Mouse (Mus musculus): ENCODE results near the gene Adam8.

The Adam8 gene

DNA sequence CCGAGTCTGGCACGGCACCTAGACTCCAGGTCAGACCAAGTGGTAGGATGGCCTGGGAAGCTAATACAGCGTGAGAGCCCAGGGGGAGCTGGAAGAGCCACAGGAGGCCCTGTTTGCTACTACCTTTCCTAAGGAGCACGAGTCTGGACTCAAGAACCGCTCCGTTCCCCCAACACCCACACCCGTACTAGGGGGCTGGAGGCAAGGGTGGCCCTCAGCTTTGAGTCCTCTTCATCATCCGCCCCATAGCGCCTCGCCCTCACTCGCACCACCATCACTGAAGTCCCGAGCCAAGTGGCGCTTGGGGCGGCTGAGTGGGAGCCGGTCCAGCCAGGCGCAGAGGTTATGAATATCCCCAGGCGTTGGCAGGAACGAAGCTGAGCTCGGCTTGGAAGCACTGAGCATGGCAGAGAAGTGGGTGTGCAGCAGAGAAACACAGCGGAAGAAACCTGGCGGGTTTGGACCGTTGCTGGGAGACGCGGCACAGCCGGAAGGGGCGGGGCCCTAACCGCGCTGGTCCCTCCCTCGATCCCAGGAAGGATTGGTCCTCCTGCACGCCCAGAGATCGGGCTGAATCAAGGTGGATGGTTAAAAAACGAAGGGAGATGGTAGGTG lies 14.0 kb downstream of the Adam8 start, which contains the start of gene 6430531B16Rik:
Gene 6430531B16Rik (minus strand): TSS at position 478 of the 615 bp plus-strand sequence.
- peak; percentile 83 to 91 for DNase-seq

DNA sequence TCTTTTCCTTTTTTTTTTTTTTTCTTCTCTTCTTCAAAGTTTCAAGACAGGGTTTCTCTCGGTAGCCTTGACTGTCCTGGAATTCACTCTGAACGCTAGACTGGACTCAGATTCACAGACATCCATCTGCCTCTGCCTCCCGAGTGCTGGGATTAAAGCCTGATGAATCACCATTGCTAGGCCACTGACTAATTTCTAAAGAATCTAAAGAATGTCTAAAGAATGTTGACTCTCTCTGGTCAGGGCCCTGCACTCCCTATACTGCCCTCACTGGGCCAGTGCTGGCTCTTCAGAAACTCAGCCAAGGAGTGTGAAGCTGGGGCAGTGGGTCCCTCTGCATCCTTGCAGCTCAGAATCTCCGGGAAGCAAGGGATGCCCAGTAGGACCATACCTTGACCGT lies 16.9 kb downstream of the Adam8 start:
- no peak for DNase-seq

DNA sequence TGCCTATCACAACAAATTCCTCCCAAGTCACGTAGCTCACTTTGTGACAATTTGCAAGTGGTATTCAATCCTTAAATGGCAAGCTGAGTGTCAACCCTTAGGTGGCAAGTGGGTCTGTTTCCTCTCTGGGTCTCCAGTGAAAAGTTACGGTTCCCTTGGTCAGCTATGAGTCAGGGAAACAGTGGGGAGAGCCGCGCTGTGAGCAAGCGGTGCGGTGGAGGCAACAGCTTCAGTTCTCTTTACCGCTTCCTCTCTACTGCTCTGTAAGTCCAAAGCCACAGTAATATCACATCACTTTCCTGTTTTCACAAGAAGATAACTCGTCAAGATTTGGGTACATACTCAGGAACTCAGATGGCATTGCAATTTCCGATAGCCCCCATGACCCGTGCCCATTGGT lies 18.1 kb downstream of the Adam8 start:
- no peak for DNase-seq

DNA sequence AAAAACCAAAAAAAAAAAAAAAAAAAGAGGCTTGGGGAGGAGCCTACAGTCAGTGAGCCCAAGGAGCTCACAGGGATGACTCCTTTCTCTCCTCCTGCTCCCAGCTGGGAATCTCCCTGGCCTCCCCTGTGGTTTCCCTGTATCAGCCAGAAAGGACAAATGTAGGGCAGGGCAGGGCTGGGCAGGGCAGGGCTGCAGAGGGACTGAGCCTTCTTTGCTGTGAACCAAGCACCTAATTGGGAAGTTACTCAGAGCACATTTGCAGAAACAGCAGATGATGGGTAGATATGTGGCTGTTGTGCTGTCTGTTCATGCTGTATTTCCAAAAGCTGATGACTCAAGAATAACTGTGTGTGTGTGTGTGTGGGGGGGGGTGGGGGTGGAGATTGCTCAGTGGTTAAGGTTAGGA lies 19.4 kb downstream of the Adam8 start:
- DNase-seq = no peak

DNA sequence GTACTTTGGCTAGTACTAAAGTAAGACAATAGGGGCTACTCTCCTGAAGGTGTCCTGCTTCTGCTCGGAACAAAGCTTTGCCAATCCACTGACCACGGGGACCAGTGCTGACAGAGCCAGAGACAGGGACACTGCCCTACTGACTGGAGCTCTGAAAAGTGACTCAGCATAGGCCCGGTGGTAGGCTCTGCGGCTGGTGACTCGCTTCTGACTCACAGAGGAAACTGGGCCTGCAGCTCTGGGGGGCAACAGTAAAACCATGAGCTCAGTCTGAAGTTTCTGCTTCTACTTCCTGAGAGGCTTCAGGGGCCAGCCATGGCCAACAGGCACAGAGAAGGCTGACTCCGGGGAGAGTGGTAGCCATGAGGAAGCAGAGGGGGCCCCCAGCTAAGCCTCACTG lies 20.9 kb downstream of the Adam8 start:
- DNase-seq = no peak

DNA sequence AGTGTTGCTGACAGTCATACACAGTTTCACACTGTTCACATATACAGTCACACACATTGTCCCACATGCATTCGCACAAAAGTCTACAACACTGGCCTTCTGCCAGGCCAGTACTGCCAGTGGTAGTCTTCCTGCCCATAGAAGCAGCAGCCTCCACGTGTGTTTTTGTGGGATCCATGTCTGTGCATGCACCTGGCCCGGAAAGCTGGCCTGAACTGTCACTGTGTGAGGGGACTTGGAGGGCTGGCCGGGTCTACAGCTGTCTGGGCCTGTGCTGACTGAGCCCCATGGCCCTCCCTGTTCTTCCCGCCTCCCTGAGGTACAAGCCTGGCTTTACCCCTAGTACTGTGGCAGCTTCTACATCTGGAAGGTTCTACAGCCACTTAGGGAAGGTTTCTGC lies 21.4 kb downstream of the Adam8 start:
- no peak for DNase-seq

DNA sequence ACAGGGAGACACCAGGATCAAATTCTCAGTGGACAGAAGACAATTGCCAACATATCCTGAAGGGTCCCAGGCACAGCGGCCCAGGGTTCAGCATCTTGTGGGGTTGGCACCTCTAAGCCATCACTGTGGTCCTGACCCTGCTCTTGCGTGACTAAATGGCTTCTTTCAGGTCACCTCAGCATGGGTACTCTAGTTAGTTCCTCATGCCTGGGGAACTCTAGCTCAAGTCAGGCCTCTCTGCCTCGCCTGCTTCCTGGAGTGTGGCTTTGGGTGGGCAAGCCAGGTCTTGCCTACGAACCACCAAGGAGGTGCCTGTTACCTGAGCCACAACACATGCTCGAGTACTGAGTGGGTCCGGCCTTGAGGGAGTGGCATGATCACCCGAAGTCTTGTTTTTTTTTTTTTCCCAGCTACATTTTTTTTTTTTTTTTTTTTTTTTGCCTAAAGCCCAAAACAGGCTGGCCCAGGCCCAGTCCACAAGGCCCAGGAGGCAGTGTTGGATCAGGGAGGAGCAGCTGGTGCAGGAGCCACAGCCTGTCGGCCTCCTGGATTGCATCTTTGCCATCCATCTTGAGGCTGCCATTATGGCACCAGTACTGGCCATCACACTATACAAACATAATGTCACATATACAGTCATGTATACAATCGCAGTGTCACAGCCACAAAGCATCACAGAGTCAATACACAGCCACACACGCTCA lies 22.0 kb downstream of the Adam8 start:
- no peak for DNase-seq

DNA sequence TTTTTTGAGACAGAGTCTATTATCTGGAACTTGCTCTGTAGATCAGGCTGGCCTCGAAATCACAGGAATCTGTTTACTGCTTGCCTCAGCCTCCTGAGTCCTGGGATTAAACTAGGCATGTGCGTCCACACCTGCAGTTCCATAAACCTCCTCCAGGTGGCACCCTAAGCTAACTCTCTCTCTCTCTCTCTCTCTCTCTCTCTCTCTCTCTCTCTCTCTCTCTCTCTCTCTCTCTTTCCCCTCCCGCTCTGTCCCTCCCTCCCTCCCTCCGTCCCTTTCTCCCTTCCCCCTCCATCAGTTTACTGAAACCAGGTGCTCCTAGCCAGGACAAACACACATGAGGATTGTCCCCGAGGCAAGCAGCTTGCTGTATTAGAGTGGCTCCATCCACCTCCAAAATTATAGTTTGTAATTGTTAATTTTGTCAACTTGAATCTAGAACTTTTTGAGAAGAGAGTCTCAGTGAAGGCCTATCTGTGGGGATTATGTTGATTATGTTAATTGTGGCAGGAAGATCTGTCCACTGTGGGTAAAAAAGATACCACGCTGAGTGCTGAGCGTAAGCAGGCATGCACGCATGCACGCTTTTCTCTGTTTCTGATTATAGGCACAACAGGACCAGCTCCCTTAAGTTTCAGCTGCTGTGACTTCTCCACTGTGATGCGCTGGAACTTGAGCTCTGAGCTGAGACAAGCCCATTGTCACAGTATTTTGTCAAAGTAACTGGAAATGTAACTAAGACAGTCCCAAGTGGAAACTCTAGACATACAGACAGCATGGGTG lies 22.8 kb downstream of the Adam8 start:
- DNase-seq = peak; percentile 86 to 93

DNA sequence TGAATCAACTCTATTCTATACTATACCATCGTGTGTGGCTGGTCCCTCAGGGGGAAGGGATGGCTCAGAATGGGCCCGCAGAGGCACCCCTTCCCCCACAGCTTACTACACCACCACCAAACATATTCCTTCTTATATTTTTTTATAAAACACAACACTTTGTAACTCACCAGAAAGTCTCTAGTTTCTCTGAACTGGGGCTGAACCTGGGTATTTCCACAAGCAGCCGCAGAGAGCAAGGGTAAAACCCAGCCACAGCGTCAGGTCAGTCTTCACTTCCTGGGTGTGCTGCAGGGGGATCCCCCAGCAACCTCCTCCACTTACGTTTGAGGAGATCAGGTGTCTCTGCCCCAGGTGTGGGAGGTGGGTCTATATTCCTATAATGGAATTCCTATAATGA lies 23.9 kb downstream of the Adam8 start:
- DNase-seq = no peak

DNA sequence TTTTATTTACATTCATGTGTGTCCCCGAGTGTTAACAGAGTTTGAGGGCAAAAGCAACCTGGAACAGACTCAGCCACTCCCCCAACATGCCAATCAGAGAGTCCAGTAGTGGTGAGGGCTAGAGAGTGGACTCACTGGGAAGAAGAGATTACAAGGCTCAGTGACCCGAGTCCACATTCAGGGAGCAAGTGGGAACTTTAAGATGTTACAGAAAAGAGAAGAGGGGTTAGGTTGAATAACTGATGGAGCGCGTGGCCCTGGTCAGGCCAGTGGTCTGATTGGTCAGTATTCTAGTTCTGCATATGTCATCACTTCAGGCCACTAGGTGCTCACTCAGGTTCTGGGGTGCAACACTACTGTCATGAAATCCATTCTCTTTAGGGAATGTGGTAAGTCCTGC lies 25.2 kb downstream of the Adam8 start:
- no peak for DNase-seq

DNA sequence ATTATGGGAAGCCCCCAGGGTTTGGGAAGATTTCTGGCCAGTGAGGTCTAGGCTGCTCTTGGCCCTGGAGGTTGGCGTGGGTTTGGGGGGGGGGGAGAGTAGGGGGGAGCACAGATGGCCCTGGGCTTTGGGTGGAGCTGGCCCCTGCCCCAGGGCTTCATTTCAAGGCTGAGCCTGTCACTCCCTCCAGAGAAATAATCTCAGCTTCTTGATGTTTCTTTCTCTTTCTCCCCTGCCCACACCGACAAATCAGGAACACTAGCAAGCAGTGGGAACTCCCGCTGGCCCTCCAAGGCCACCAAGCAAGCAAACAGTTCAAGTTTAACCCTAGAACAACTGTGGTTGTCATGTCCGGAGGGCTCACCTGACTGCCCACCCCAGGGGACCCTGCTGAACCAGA lies 28.5 kb downstream of the Adam8 start:
- DNase-seq = no peak

DNA sequence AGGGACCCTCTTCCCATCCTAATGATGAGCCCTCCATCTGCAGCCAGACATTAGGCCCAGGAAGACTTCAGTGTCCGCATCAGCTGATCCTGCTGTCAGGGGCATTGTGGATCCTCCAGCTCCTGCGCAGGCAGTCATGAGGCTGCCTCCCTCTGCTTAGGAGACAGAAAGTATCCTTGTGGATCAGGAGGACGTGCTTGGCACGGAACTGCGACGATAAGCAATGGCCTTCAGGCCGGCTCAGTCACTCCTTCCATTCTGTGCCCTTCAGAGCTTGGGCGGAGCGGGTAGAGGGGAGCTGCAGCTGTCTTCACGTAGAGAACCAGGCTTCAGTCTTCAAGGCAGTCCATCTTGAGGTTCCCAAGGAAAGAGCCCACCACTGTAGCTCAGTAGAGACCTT lies 31.2 kb downstream of the Adam8 start:
- DNase-seq = no peak

DNA sequence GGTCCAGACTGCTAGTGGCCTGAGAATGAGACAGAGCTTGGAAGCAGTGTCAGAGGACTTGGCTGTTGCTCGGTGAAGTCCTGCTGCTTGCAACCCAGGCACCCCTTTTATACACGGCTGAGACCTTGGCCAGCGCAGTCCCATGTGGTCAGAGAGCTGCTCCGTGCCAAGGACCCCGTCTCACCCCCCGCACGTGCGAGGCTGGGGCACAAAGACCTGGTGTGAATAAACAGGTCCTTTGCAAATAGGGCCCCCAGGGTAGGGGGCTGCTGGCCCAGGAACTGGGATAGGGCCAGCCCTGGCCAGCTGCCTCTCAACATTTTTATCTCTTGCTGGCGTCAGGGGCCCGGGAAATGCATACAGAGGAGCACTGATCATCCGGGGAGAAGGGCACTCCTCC lies 34.4 kb downstream of the Adam8 start:
- no peak for DNase-seq

DNA sequence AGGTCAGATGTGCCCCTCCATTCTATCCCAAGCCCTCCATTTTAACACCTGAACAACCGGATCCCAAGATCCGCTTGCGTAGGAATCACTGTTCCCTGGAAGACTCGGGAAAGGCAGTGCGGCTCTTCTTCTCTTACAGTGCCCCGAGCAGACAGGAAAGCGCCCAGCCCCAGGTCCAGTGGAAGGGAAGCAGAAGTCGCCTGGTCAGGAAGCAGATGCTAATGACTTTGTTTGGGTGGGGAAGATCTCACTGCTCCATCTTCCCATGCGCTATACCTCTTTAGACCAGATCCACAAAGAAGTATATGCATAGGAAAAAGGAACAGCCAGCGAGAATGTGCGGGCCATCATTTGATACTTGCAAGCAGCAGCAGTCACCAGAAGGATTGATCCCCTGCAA lies 34.9 kb downstream of the Adam8 start:
- no peak for DNase-seq

DNA sequence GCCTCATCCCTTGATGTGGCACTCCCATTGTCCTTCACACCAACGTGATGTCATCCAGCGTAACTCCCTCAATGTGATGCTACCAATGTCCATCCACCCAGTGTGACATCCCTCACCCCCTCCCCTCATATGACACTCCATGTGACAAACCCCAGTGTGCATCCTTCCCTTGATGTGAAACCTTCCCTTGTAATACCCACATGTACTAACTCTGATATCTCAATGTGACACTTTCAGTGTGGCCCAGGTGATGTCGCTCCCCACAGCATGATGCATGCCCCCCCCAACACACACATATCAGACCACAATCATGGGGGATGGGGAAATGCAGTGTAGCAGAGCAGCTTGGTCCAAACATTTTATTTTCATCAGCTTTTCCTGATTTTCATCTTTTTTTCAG lies 35.7 kb downstream of the Adam8 start:
- no peak for DNase-seq

DNA sequence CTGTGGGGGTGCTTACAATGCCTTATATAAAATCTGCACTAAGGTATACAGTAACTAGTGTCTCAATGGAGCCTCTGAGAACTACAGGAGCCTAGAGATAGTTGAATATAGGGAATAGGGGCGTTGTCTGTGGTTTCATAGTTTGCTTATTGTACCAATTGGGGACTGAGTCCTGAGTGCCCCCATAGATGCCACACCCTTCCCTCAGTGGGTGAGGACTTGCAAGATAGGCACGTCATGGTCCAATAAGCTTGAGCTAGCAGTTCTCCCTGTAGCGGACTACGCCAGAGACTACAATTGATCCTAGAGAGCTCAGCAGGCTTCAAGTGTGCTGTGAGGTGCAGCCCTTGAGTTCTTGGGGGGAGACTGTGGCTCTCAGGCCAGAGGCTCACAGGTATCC lies 36.9 kb downstream of the Adam8 start:
- DNase-seq = no peak

DNA sequence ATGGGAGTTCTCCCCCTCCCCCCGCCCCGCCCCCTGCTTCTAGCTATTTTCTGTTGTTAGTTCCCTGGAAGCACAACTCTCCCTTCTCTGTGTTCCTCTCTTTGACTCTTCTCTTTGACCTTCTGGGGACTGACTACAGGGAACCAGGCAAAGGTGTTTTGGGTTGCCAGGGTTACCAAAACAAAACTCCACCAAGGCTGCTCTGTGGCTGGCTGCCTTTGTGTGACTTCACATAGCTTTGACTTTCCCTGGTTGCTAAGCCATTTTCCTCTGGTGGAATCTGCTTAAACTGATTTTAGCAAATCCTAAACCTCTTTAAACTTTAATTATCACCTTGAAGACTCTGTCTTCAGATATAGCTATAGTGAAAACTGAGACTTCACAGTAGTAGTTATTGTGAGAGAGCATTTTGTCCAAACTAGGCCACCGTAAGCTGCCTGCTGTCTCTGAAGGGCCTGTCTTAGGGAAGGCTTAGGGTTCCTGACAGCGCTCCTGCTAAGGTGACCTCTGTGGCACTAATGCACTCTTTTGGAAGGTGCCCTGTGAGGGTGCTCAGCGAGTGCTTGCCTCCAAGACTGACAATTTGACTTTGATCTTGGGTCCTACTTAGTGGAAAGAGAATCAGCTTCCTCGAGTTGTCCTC lies 40.2 kb downstream of the Adam8 start:
- DNase-seq = no peak

DNA sequence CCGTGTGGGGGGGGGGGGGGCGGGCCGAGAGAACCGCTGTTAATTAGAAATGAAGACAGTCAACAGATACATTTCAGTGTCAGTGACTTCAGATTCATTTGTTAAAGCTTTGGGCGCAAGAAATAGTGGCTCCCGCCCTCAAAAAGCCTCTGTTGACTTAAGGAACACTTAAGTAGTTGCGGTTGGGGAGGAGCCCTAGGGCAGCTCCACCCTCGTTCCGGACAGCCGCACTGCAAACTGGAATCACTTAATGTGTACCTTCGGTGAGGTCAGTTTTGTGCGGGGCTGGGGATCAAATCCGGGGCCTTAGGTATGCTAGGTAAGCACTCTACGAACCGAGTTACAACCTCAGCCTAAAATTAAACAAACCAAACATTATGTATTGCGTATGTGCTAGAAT lies 41.3 kb downstream of the Adam8 start:
- no peak for DNase-seq

DNA sequence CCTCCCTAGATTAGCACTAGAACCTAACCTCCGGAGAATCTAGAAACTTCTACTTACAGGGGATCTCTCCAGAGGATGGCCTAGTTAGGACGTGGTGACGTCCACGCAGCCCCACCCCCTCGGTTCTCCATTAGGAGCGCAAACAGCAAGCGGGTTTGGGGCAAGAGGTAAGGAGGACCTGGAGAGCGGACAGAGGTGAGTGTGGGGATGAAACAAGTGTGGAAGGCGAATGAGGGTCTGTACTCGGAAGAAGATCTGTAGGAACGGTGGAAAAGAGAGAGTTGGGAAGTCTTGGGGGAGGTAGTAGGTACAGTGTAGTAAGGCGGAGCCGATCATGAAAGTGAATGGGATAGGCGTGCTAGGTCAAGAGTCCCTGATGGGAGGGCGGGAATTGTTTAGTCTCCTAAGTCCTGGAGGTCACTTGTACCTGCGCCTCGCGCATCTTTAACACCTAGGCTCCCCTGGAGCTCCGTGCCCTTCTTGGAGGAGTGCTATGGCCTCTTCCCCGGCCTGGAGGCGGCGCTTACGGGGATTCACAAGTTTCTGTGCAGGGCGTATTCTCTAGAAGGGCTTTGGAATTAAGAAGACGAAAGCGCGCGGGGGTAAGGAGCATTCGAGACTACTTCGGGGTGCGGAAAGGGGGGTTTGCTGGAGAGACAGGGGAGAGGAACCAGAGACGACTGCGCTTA lies 41.9 kb downstream of the Adam8 start:
- DNase-seq = no peak

DNA sequence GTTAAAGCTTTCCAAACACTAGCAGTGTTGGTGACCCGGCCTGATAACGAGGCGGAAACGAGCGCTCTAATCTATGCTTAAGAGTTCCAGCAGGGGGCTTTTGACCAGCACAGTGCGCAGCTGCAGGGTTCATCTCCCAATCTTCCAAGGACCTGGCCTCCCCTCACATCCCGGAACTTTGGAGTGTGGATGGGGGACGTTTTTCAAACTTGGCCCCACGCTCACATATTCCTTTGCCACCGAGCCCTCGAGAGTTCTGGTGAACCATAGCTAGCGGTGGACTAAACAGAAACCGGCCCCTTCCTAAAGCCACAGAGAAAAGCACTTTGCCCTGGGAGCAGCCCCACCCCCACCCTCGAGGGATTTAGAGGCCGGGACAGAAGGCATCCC lies 42.5 kb downstream of the Adam8 start:
- DNase-seq = no peak

DNA sequence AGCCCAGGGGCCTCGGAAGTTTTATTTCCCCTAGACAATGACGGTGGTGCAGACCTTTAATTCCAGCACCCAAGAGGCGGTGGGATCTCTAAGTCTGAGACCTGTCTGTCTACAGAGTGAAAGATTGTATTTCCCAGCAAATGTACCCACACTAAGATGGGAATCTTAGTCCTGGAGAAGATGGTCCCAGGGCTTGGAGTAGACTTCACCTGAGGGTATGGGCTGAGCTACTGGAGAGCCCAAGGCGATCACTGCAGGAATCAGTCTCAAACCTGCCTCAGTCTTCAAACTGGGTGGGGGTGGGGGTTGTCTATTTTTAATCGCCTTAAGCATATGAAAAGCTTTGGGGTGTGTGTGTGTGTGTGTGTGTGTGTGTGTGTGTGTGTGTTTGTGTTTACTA lies 46.3 kb downstream of the Adam8 start:
- DNase-seq = no peak

DNA sequence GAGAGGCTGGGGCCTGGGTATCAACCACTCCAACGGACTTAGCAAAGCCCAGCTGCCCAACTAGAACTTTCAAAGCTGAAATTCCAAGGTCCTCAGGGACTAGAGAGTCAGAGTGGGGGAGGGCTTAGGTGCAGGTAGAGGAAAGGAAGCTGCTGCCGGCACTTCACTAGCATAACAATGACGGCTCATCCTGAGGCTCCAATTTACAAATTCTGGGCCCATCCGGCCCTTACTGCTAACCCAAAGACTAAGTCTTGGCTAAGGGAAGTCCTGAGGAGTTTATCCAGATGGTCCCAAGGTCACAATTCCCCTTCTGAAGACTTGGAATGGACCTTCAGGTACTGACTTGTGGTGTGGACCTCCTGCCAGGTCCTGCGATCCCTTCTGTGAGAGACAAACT lies 46.8 kb downstream of the Adam8 start:
- DNase-seq = no peak

Data from cerebellum, postnatal 25 days (tissue).